Mouse (Mus musculus) lung, postnatal 25 days (tissue): Measurements from ENCODE around the gene Gm5938.

Experiments
- DNase-seq: peaks from one replicate; pipeline ENCODE4 v3.0.0; 2022; ENCODE audit warnings: low spot score

The Gm5938 gene

GRCm38 (mm10) chrX:78125167-78125566 lies at the start of gene Gm5938:
Gene Gm5938, plus strand, starts transcription at chrX:78125467.
- DNase-seq, result no peak

GRCm38 (mm10) chrX:78091274-78091673 lies 34.0 kb upstream of the Gm5938 start, which contains the start of gene Obp1a:
Gene Obp1a, minus strand, starts transcription at chrX:78091374.
- DNase-seq, result no peak
